Mouse (Mus musculus) lung, postnatal 0 days (tissue): ENCODE results near the gene BC035044.

ENCODE experiments used
- CTCF ChIP-seq: IDR thresholded peaks from 2 replicates; pipeline ENCODE4 v1.5.1; 2016; ENCODE audit warnings: antibody characterized with exemption, mild to moderate bottlenecking
- EP300 ChIP-seq: IDR thresholded peaks from 2 replicates; pipeline ENCODE4 v1.6.1; 2016; ENCODE audit warnings: antibody characterized with exemption, mild to moderate bottlenecking, control low read depth

DNA sequence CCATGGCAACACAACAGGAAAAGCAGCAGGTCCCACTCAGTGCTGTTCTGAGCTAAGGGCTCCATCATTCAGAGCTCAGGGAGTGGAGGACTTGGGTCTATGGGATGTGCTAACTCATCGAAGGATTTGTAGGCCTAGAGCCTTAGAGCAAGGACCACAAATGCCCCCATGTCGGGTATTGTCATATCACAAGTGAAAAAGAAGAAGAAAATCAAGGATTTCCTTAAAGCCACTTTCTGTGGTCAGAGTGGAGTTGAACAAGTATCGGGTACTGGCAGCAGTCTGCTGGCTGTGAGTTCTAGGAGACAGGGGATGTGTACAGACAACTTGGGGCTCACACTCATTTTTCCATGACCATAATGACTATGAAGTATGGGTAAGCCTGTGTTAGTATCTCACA is 64.1 kb downstream of the BC035044 start:
- no peak for TF ChIP-seq CTCF
- TF ChIP-seq EP300: no peak
